ENCODE assay signal across 19 mouse cellular contexts in the genomic region with DNA sequence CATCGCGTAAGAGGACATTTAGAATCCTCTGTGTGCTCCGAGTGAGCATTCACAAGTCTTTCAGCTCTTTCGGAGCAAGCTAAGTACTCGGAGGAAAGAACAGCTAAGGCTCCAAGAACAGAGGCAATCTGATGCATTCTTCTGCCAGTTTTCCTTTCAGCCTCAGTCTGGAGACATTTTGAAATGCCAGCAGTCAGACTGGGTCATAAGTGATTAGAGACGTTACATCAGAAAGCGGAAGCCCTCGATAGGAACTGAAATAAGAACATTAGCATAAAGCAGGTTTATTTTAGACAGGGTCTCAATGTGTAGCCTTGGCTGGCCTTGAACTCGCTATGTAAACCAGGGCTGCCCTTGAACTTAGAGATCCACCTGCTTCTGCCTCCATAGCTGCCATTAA. TPM values are rescaled to one million over a fixed set of nuclear protein-coding genes. Genes with fewer than 3 reads are reported as not detected.
DNase-seq lines count a peak whose midpoint lies in the region; ATAC-seq and TF ChIP-seq lines count a peak whose summit lies in the region.
"Had no signal": no experiment of that assay in that cellular context is flagged by ENCODE, and none has a peak within 500 bp of the region (broad histone marks: within the 10 kb centered on the region; RNA-seq: fewer than 3 reads in every experiment).

No protein-coding gene starts in this region.

- no peak overlapping the region for H3K9ac ChIP-seq in forebrain, postnatal 0 days
- H3K9ac ChIP-seq in forebrain, embryonic 16.5 days (replicated peaks; ENCODE audit: low read depth, low read length): no peak overlapping the region
- no peak overlapping the region for H3K9ac ChIP-seq in heart, postnatal 0 days (replicated peaks; ENCODE audit: low read depth, low read length)
- H3K9ac ChIP-seq in kidney, embryonic 16.5 days (replicated peaks; ENCODE audit: low read length): no peak overlapping the region
- H3K9ac ChIP-seq: liver, embryonic 14.5 days; midbrain, embryonic 13.5 days had no signal

- H3K27me3 ChIP-seq in forebrain, postnatal 0 days (ENCODE audit: insufficient read depth, low read length): no peaks in the 10 kb centered on the region
- no peaks in the 10 kb centered on the region for H3K27me3 ChIP-seq in forebrain, embryonic 16.5 days (replicated peaks; ENCODE audit: control insufficient read depth, insufficient read depth, low read length)
- no peaks in the 10 kb centered on the region for H3K27me3 ChIP-seq in heart, postnatal 0 days (ENCODE audit: control insufficient read depth, insufficient read depth, low read length)
- no peaks in the 10 kb centered on the region for H3K27me3 ChIP-seq in kidney, embryonic 16.5 days (ENCODE audit: insufficient read depth, low read length)
- H3K27me3 ChIP-seq: midbrain, embryonic 13.5 days had no signal

- peak; percentile 25 for DNase-seq in forebrain, postnatal 0 days
- DNase-seq in heart, postnatal 0 days (ENCODE audit: low spot score): no peak
- DNase-seq in heart, adult 11 months: no peak
- peak; percentile 38 for DNase-seq in lung, postnatal 36 days
- no peak for DNase-seq in lung, adult 18-20 months
- DNase-seq: B cell, adult 2 months; cerebellum, adult 11 months; cerebellum, postnatal 25 days; heart, postnatal 10 days; kidney, adult 11 months; kidney, postnatal 14 days; spleen, adult 18-20 months; thymus, postnatal 36 days had no signal

- no peak overlapping the region for H3K27ac ChIP-seq in forebrain, postnatal 0 days (ENCODE audit: low read depth, low read length)
- no peak overlapping the region for H3K27ac ChIP-seq in forebrain, embryonic 16.5 days (ENCODE audit: low read length)
- peak overlapping the region; percentile 41 for H3K27ac ChIP-seq in heart, postnatal 0 days (ENCODE audit: low read depth)
- no peak overlapping the region for H3K27ac ChIP-seq in kidney, embryonic 16.5 days (ENCODE audit: low read length)
- H3K27ac ChIP-seq: liver, embryonic 14.5 days; macrophage; midbrain, embryonic 13.5 days had no signal

- peak; percentile 36; the same call in 1 of the 2 replicates for ATAC-seq in forebrain, postnatal 0 days
- ATAC-seq in forebrain, embryonic 16.5 days: no peak; the same call in 1 of the 2 replicates
- no peak for ATAC-seq in heart, postnatal 0 days (ENCODE audit: insufficient read depth, low read depth)
- no peak for ATAC-seq in kidney, embryonic 16.5 days (ENCODE audit: low FRiP score, low TSS enrichment)
- ATAC-seq: midbrain, embryonic 13.5 days had no signal

- no peak overlapping the region for H3K4me3 ChIP-seq in forebrain, postnatal 0 days (ENCODE audit: low read depth, low read length)
- H3K4me3 ChIP-seq in forebrain, embryonic 16.5 days (replicated peaks; ENCODE audit: low read length): no peak overlapping the region
- H3K4me3 ChIP-seq in heart, postnatal 0 days (ENCODE audit: low read depth, low read length): no peak overlapping the region
- H3K4me3 ChIP-seq in kidney, embryonic 16.5 days (ENCODE audit: low read length): no peak overlapping the region
- H3K4me3 ChIP-seq: midbrain, embryonic 13.5 days; myocyte had no signal

- 0 out of 2 replicates have a peak overlapping the region, but pooled peaks have one; percentile 13 for H3K4me2 ChIP-seq in forebrain, postnatal 0 days (ENCODE audit: low read depth)
- H3K4me2 ChIP-seq in forebrain, embryonic 16.5 days (ENCODE audit: low read length): no peak overlapping the region
- no peak overlapping the region for H3K4me2 ChIP-seq in heart, postnatal 0 days (ENCODE audit: low read depth, low read length)
- H3K4me2 ChIP-seq in kidney, embryonic 16.5 days (replicated peaks; ENCODE audit: low read depth, low read length): no peak overlapping the region
- H3K4me2 ChIP-seq: midbrain, embryonic 13.5 days had no signal

- TF ChIP-seq CTCF in forebrain, postnatal 0 days (IDR thresholded peaks at IDR 0.05; ENCODE audit: low read depth): no peak
- TF ChIP-seq CTCF in heart, postnatal 0 days (IDR thresholded peaks at IDR 0.05; ENCODE audit: low read depth): no peak

- no peaks in the 10 kb centered on the region for H3K9me3 ChIP-seq in forebrain, postnatal 0 days (ENCODE audit: low read length)
- H3K9me3 ChIP-seq in forebrain, embryonic 16.5 days (ENCODE audit: control insufficient read depth, low read length): no peaks in the 10 kb centered on the region
- no peaks in the 10 kb centered on the region for H3K9me3 ChIP-seq in heart, postnatal 0 days (replicated peaks; ENCODE audit: control insufficient read depth, low read length)
- H3K9me3 ChIP-seq in kidney, embryonic 16.5 days (ENCODE audit: low read length): no peaks in the 10 kb centered on the region
- H3K9me3 ChIP-seq: midbrain, embryonic 13.5 days had no signal

- no peaks in the 10 kb centered on the region for H3K4me1 ChIP-seq in forebrain, postnatal 0 days (ENCODE audit: insufficient read depth)
- no peaks in the 10 kb centered on the region for H3K4me1 ChIP-seq in forebrain, embryonic 16.5 days (replicated peaks; ENCODE audit: control insufficient read depth, insufficient read depth, low read length)
- peaks cover 55% of the 10 kb centered on the region for H3K4me1 ChIP-seq in heart, postnatal 0 days (ENCODE audit: control insufficient read depth, insufficient read depth)
- peaks cover 7% of the 10 kb centered on the region for H3K4me1 ChIP-seq in kidney, embryonic 16.5 days (ENCODE audit: insufficient read depth, low read length)

- no peaks in the 10 kb centered on the region for H3K36me3 ChIP-seq in forebrain, postnatal 0 days (ENCODE audit: insufficient read depth)
- no peaks in the 10 kb centered on the region for H3K36me3 ChIP-seq in forebrain, embryonic 16.5 days (ENCODE audit: control insufficient read depth, insufficient read depth)
- no peaks in the 10 kb centered on the region for H3K36me3 ChIP-seq in heart, postnatal 0 days (replicated peaks; ENCODE audit: control insufficient read depth, insufficient read depth, low read length)
- H3K36me3 ChIP-seq in kidney, embryonic 16.5 days (ENCODE audit: insufficient read depth, low read length): no peaks in the 10 kb centered on the region
- H3K36me3 ChIP-seq: midbrain, embryonic 13.5 days had no signal

- no peak for TF ChIP-seq EP300 in heart, postnatal 0 days (IDR thresholded peaks at IDR 0.05; ENCODE audit: low read depth)

- 50% methylated on average over 9 of the region's 9 CpGs for WGBS in forebrain, postnatal 0 days
- 56% methylated on average over 9 of the region's 9 CpGs for WGBS in forebrain, embryonic 16.5 days
- 76% methylated on average over 9 of the region's 9 CpGs for WGBS in heart, postnatal 0 days
- 90% methylated on average over 9 of the region's 9 CpGs for WGBS in kidney, embryonic 16.5 days

RNA-seq across cellular contexts. Expression of a gene that starts 41.8 kb away (rescaled TPM):
- 27.4 and 39.1 TPM in 2 replicates for total RNA-seq in forebrain, postnatal 0 days (2014; rRNA removed)
- 11.7 and 12.1 TPM in 2 replicates for polyA plus RNA-seq in forebrain, postnatal 0 days (2015; fragmentation: Nextera tagmentation; extraction: Ambion mirVana)
- 9.9 and 12.3 TPM in 2 replicates for polyA plus RNA-seq in forebrain, embryonic 16.5 days (2015; fragmentation: Nextera tagmentation; extraction: Ambion mirVana)
- total RNA-seq in heart, postnatal 0 days (2014; rRNA removed; ENCODE audit: low replicate concordance): 88.9 and 90.9 TPM in 2 replicates
- 24.9 and 26.1 TPM in 2 replicates for polyA plus RNA-seq in heart, postnatal 0 days (2015; fragmentation: Nextera tagmentation; extraction: Ambion mirVana)
- polyA plus RNA-seq in kidney, embryonic 16.5 days (2015; fragmentation: Nextera tagmentation; extraction: Ambion mirVana): 17.9 and 20.5 TPM in 2 replicates
- polyA plus RNA-seq: macrophage had no signal

Comparison
In these comparisons a context has a peak if more than half of its experiments do, and no peak if none do; other contexts are left out.
1. DNase-seq: peak in forebrain, postnatal 0 days (single experiment) and lung, postnatal 36 days (single experiment); none in heart, postnatal 0 days (single experiment), heart, adult 11 months (single experiment) and lung, adult 18-20 months (0 of 2).